ENCODE assay signal across 8 mouse cellular contexts in the genomic region with DNA sequence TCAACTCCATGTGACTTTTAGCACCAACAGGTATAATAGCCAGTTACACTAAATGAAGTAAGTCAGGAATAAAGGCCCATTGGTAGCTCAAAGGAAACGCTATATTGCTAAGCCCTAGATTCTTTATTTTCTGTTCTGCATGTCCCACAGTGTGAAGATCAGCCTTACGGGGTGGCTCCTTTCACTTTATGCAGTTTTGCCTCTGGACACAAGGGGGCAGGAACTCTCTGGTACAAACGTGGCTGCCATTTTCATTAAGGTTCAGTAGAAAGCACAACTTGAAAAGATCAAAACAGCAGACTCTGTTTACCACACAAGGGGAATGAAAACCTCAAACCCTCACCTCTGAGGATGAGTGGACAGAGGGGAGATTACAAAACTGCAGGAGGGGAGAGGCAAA. TPM values are rescaled to one million over a fixed set of nuclear protein-coding genes. Genes with fewer than 3 reads are reported as not detected.
DNase-seq lines count a peak whose midpoint lies in the region; ATAC-seq and TF ChIP-seq lines count a peak whose summit lies in the region.

No protein-coding gene starts in this region.

- no peak overlapping the region for H3K4me3 ChIP-seq in hindbrain, embryonic 11.5 days (ENCODE audit: low read depth, low read length)
- no peak overlapping the region for H3K4me3 ChIP-seq in hindbrain, embryonic 13.5 days
- H3K4me3 ChIP-seq in C2C12 (ENCODE audit: insufficient read depth, poor library complexity, severe bottlenecking): no peak overlapping the region
- H3K4me3 ChIP-seq in G1E (ENCODE audit: low read depth, low read length): peak overlapping the region; percentile 41; the same call in 1 of the 2 replicates
- H3K4me3 ChIP-seq in midbrain, embryonic 14.5 days (replicated peaks; ENCODE audit: low read depth, low read length): no peak overlapping the region
- no peak overlapping the region for H3K4me3 ChIP-seq in midbrain, embryonic 10.5 days

- H3K36me3 ChIP-seq in hindbrain, embryonic 11.5 days (ENCODE audit: control insufficient read depth, insufficient read depth, low read length): no peaks in the 10 kb centered on the region
- H3K36me3 ChIP-seq in hindbrain, embryonic 13.5 days: no peaks in the 10 kb centered on the region
- H3K36me3 ChIP-seq in C2C12 (ENCODE audit: control insufficient read depth, insufficient read depth) (no peaks in the 10 kb centered on the region), G1E (replicated peaks) (peaks cover 29% of the 10 kb centered on the region)
- no peaks in the 10 kb centered on the region for H3K36me3 ChIP-seq in midbrain, embryonic 14.5 days (ENCODE audit: control insufficient read depth, insufficient read depth, low read length)
- H3K36me3 ChIP-seq in midbrain, embryonic 10.5 days: no peaks in the 10 kb centered on the region

- no peak overlapping the region for H3ac ChIP-seq in C2C12 (ENCODE audit: control insufficient read depth, insufficient read length, low read depth)

- no peaks in the 10 kb centered on the region for H3K79me2 ChIP-seq in C2C12 (ENCODE audit: control insufficient read depth, insufficient read depth)

- DNase-seq in hindbrain, embryonic 11.5 days (ENCODE audit: low spot score): peak; percentile 14
- peak; percentile 23 for DNase-seq in G1E (ENCODE audit: low spot score)
- peak; percentile 48 to 49 for DNase-seq in kidney, postnatal 4 days
- DNase-seq in frontal cortex, postnatal 10 days (ENCODE audit: low spot score in 2 of 2): no peak
- DNase-seq in midbrain, embryonic 14.5 days: no peak
- no peak for DNase-seq in midbrain, embryonic 10.5 days (ENCODE audit: low spot score)

- no peak for ATAC-seq in hindbrain, embryonic 11.5 days (ENCODE audit: low FRiP score)
- ATAC-seq in hindbrain, embryonic 13.5 days (ENCODE audit: low FRiP score): no peak
- 0 out of 2 replicates have a peak, but pooled peaks have one; percentile 19 for ATAC-seq in G1E (ENCODE audit: extremely low read depth, insufficient number of reproducible peaks, low FRiP score, poor library complexity, severe bottlenecking)
- no peak for ATAC-seq in midbrain, embryonic 14.5 days (ENCODE audit: low FRiP score, low TSS enrichment)

- H3K9me3 ChIP-seq in hindbrain, embryonic 11.5 days (ENCODE audit: control insufficient read depth, low read length): no peaks in the 10 kb centered on the region
- H3K9me3 ChIP-seq in hindbrain, embryonic 13.5 days: no peaks in the 10 kb centered on the region
- H3K9me3 ChIP-seq in G1E (replicated peaks): no peaks in the 10 kb centered on the region
- H3K9me3 ChIP-seq in midbrain, embryonic 14.5 days (ENCODE audit: control insufficient read depth, low read length): no peaks in the 10 kb centered on the region
- no peaks in the 10 kb centered on the region for H3K9me3 ChIP-seq in midbrain, embryonic 10.5 days (replicated peaks)

- H3K4me2 ChIP-seq in hindbrain, embryonic 11.5 days (replicated peaks; ENCODE audit: low read depth, low read length): no peak overlapping the region
- no peak overlapping the region for H3K4me2 ChIP-seq in hindbrain, embryonic 13.5 days
- no peak overlapping the region for H3K4me2 ChIP-seq in midbrain, embryonic 14.5 days (ENCODE audit: low read length)

- no peak overlapping the region for H3K9ac ChIP-seq in hindbrain, embryonic 11.5 days (ENCODE audit: low read depth, low read length)
- H3K9ac ChIP-seq in hindbrain, embryonic 13.5 days: no peak overlapping the region
- no peak overlapping the region for H3K9ac ChIP-seq in midbrain, embryonic 14.5 days (replicated peaks; ENCODE audit: low read length)

- TF ChIP-seq CTCF in C2C12 (IDR thresholded peaks at IDR 0.05; ENCODE audit: control insufficient read depth, insufficient read depth, insufficient read length) (peak; percentile 4), G1E (IDR thresholded peaks at IDR 0.05; ENCODE audit: low read depth, low read length) (peak; percentile 49; the same call in 1 of the 2 replicates)

- no peak overlapping the region for H3K27ac ChIP-seq in hindbrain, embryonic 11.5 days (ENCODE audit: low read depth, low read length)
- H3K27ac ChIP-seq in hindbrain, embryonic 13.5 days: no peak overlapping the region
- no peak overlapping the region for H3K27ac ChIP-seq in midbrain, embryonic 14.5 days (replicated peaks; ENCODE audit: low read depth, low read length)
- no peak overlapping the region for H3K27ac ChIP-seq in midbrain, embryonic 10.5 days (replicated peaks)

- H3K79me3 ChIP-seq in C2C12 (ENCODE audit: low read depth): no peaks in the 10 kb centered on the region

- no peaks in the 10 kb centered on the region for H3K4me1 ChIP-seq in hindbrain, embryonic 11.5 days (replicated peaks; ENCODE audit: control insufficient read depth, insufficient read depth, low read length)
- H3K4me1 ChIP-seq in hindbrain, embryonic 13.5 days (replicated peaks): 0 out of 2 replicates have a peak, but pooled peaks cover 2% of the 10 kb centered on the region
- peaks cover 57% of the 10 kb centered on the region for H3K4me1 ChIP-seq in G1E (ENCODE audit: insufficient read depth, low read depth, low read length)
- no peaks in the 10 kb centered on the region for H3K4me1 ChIP-seq in midbrain, embryonic 14.5 days (ENCODE audit: control insufficient read depth, insufficient read depth, low read length)
- H3K4me1 ChIP-seq in midbrain, embryonic 10.5 days: no peaks in the 10 kb centered on the region

- 45% methylated on average over 3 of the region's 3 CpGs for WGBS in hindbrain, embryonic 11.5 days
- WGBS in hindbrain, embryonic 13.5 days: 57% methylated on average over 3 of the region's 3 CpGs
- 43% methylated on average over 3 of the region's 3 CpGs for WGBS in midbrain, embryonic 14.5 days
- WGBS in midbrain, embryonic 10.5 days: 51% methylated on average over 3 of the region's 3 CpGs

- H3K27me3 ChIP-seq in hindbrain, embryonic 11.5 days (ENCODE audit: control insufficient read depth, insufficient read depth, low read length): no peaks in the 10 kb centered on the region
- no peaks in the 10 kb centered on the region for H3K27me3 ChIP-seq in hindbrain, embryonic 13.5 days
- no peaks in the 10 kb centered on the region for H3K27me3 ChIP-seq in C2C12 (ENCODE audit: control insufficient read depth, insufficient read depth, insufficient read length)
- H3K27me3 ChIP-seq in G1E (ENCODE audit: insufficient read depth, low read length): no peaks in the 10 kb centered on the region
- no peaks in the 10 kb centered on the region for H3K27me3 ChIP-seq in midbrain, embryonic 14.5 days (ENCODE audit: control insufficient read depth, insufficient read depth, low read length)
- no peaks in the 10 kb centered on the region for H3K27me3 ChIP-seq in midbrain, embryonic 10.5 days (ENCODE audit: low read depth, poor library complexity, severe bottlenecking)

TF ChIP-seq in C2C12, 6 proteins besides CTCF, POLR2A, EP300 and RAD21:
- TF ChIP-seq MAX (IDR thresholded peaks at IDR 0.05): no peak
- no peak for TF ChIP-seq MYOG (IDR thresholded peaks at IDR 0.05; ENCODE audit: control insufficient read depth, extremely low read depth, insufficient read length)
- no peak for TF ChIP-seq USF1 (IDR thresholded peaks at IDR 0.05; ENCODE audit: low read depth)
- TF ChIP-seq FOSL1 (IDR thresholded peaks at IDR 0.05; ENCODE audit: insufficient read depth, low read length, poor library complexity, severe bottlenecking): no peak
- TF ChIP-seq MYOD1 (IDR thresholded peaks at IDR 0.05; ENCODE audit: control insufficient read depth, insufficient read length, low read depth): no peak
- TF ChIP-seq CEBPB (IDR thresholded peaks at IDR 0.05; ENCODE audit: low read depth): no peak

RNA-seq across cellular contexts. Expression of a gene that starts 40.9 kb away (rescaled TPM):
- polyA plus RNA-seq in hindbrain, embryonic 11.5 days (2014; fragmentation: Nextera tagmentation; extraction: Ambion mirVana): 3.1 and 4.6 TPM in 2 replicates
- polyA plus RNA-seq in hindbrain, embryonic 13.5 days (2015; fragmentation: Nextera tagmentation; extraction: Ambion mirVana): 1.1 and 1.4 TPM in 2 replicates
- 1.5 TPM for polyA plus RNA-seq in C2C12 (2012; fragmentation: generic; extraction: Trizol)
- total RNA-seq in G1E (2014; fragmentation: Nextera tagmentation): 10.5 and 12.6 TPM in 2 replicates
- 34.7 and 42.9 TPM in 2 replicates for total RNA-seq in G1E (2017)
- polyA plus RNA-seq in G1E (2012): 0.21 and 0.63 TPM in 2 replicates
- 0.39 and 0.97 TPM in 2 replicates for polyA plus RNA-seq in midbrain, embryonic 14.5 days (2014; fragmentation: Nextera tagmentation; extraction: Ambion mirVana)
- 2.6 and 2.7 TPM in 2 replicates for polyA plus RNA-seq in midbrain, embryonic 10.5 days (2016; fragmentation: Nextera tagmentation; extraction: Ambion mirVana)

Comparison
In these comparisons a context has a peak if more than half of its experiments do, and no peak if none do; other contexts are left out.
1. DNase-seq: peak in hindbrain, embryonic 11.5 days (single experiment), G1E (single experiment) and kidney, postnatal 4 days (2 of 2); none in frontal cortex, postnatal 10 days (0 of 2), midbrain, embryonic 14.5 days (single experiment) and midbrain, embryonic 10.5 days (single experiment).